Mouse (Mus musculus) layer of hippocampus, postnatal 10 days (tissue): ENCODE measurements around the gene Epas1. TPM values are rescaled to one million over a fixed set of nuclear protein-coding genes. Genes with fewer than 3 reads are reported as not detected.

ENCODE experiments used
- DNase-seq, 2 experiments: peaks; one replicate each; pipeline ENCODE4 v3.0.0; 2021; ENCODE audit warnings: low spot score in 2 of 2
- total RNA-seq, 2 experiments: library from RNA; stranded (reverse); gene quantifications; 2 replicates each; pipeline ENCODE4 v1.2.3; 2021

Gene Epas1
- total RNA-seq, 2 experiments from 2014 or later, result 86.1 to 91.6 TPM

- DNase-seq, result peak in 1 of 2 experiments; percentile 5
Measured at GRCm38 (mm10) chr17:86824502-86825162, 71.1 kb downstream of the Epas1 start.

GRCm38 (mm10) chr17:86825163-86825902 lies 71.8 kb downstream of the Epas1 start:
- DNase-seq, result peak in 1 of 2 experiments; percentile 4

GRCm38 (mm10) chr17:86826376-86826775 lies 72.9 kb downstream of the Epas1 start:
- peak in 1 of 2 experiments; percentile 7 for DNase-seq

- DNase-seq, result peak in 1 of 2 experiments; percentile 6
Measured at GRCm38 (mm10) chr17:86827391-86828165, 74.1 kb downstream of the Epas1 start.

GRCm38 (mm10) chr17:86828500-86828899 lies 75.0 kb downstream of the Epas1 start:
- peak in 1 of 2 experiments; percentile 9 for DNase-seq

GRCm38 (mm10) chr17:86829383-86830175 lies 76.1 kb downstream of the Epas1 start:
- DNase-seq, result peak in 1 of 2 experiments; percentile 6

- DNase-seq, result peak in 1 of 2 experiments; percentile 7
Measured at GRCm38 (mm10) chr17:86830893-86831292, 77.4 kb downstream of the Epas1 start.

- peak; percentile 41 to 45 for DNase-seq
Measured at GRCm38 (mm10) chr17:86832562-86833327, 79.2 kb downstream of the Epas1 start.

GRCm38 (mm10) chr17:86833945-86834344 lies 80.4 kb downstream of the Epas1 start:
- DNase-seq, result peak in 1 of 2 experiments; percentile 2

GRCm38 (mm10) chr17:86839308-86839707 lies 85.8 kb downstream of the Epas1 start:
- peak in 1 of 2 experiments; percentile 9 for DNase-seq

GRCm38 (mm10) chr17:86850700-86851337 lies 97.3 kb downstream of the Epas1 start:
- DNase-seq, result peak in 1 of 2 experiments; percentile 3

GRCm38 (mm10) chr17:86851782-86852181 lies 98.3 kb downstream of the Epas1 start:
- DNase-seq, result peak in 1 of 2 experiments; percentile 3

- peak in 1 of 2 experiments; percentile 2 for DNase-seq
Measured at GRCm38 (mm10) chr17:86852591-86853031, 99.1 kb downstream of the Epas1 start.

GRCm38 (mm10) chr17:86870586-86870985 lies 117.1 kb downstream of the Epas1 start:
- DNase-seq, result no peak

GRCm38 (mm10) chr17:86872643-86873042 lies 119.1 kb downstream of the Epas1 start:
- no peak for DNase-seq

GRCm38 (mm10) chr17:86876940-86877339 lies 123.4 kb downstream of the Epas1 start:
- no peak for DNase-seq

- no peak for DNase-seq
Measured at GRCm38 (mm10) chr17:86877747-86878146, 124.2 kb downstream of the Epas1 start.

GRCm38 (mm10) chr17:86880056-86880455 lies 126.6 kb downstream of the Epas1 start:
- no peak for DNase-seq

GRCm38 (mm10) chr17:86880461-86881044 lies 127.1 kb downstream of the Epas1 start:
- DNase-seq, result no peak
